8 mouse cellular contexts compared by ENCODE assay signal in the genomic region with DNA sequence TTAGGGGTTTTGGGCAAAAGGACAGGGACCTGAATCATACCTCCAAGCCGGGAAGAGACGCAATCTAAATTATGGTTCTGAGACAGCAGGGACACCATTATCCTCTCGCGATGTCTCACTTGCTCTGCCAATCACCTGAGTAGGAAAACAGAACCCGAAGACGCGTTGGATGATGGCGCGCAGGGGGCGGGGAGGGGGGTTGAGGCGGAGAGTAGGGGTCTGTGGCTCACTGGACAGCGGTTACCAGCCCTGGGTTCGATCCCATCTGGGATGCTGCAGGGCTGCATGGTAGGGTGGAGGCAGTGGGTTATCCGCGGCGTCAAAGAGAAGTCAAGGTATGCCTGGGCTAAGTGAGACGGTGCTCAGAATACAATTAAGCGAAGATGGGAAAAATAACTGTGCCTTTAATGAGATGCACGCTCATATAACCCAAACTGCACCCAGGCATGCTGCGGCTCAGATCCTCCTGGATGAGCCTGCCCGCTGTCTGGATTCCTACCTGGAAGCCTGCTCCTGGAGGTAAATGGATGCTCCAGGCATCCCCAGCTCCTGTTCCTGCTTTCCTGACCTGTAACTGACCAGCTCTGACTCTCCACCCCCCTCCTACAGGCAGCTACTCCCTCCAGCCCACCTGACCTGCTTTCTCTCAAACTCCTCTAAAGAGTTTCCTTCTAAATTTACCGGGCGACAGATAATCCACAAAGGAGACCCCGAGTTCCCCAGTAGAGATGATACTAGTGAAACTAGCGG. TPM values are rescaled to one million over a fixed set of nuclear protein-coding genes. Genes with fewer than 3 reads are reported as not detected.
A peak's percentile ranks its signal among the peaks of the same experiment; 100 is the strongest.
DNase-seq lines count a peak whose midpoint lies in the region; ATAC-seq and TF ChIP-seq lines count a peak whose summit lies in the region.
"Had no signal": no experiment of that assay in that cellular context is flagged by ENCODE, and none has a peak within 500 bp of the region (broad histone marks: within the 10 kb centered on the region; RNA-seq: fewer than 3 reads in every experiment).

No protein-coding gene starts in this region.

- H3K4me2 ChIP-seq in lung, postnatal 0 days (replicated peaks; ENCODE audit: low read depth, low read length), result peak overlapping the region; percentile 49
- peak overlapping the region; percentile 55 for H3K4me2 ChIP-seq in heart, embryonic 16.5 days (ENCODE audit: low read depth, low read length)

- WGBS in lung, postnatal 0 days, result 26% methylated on average over 25 of the region's 25 CpGs
- 19% methylated on average over 25 of the region's 25 CpGs for WGBS in heart, embryonic 16.5 days
- 42% methylated on average over 25 of the region's 25 CpGs for WGBS in macrophage (ENCODE audit: missing documents)

- DNase-seq in lung, postnatal 0 days (ENCODE audit: low spot score), result no peak
- no peak for DNase-seq in lung, postnatal 4 days
- DNase-seq in adrenal gland, postnatal 10 days, result no peak
- DNase-seq in urinary bladder, adult 2 months (ENCODE audit: low spot score), result no peak

- no peaks in the 10 kb centered on the region for H3K36me3 ChIP-seq in lung, postnatal 0 days (ENCODE audit: insufficient read depth, low read length)
- H3K36me3 ChIP-seq in heart, embryonic 16.5 days (ENCODE audit: control insufficient read depth, insufficient read depth), result no peaks in the 10 kb centered on the region
- no peaks in the 10 kb centered on the region for H3K36me3 ChIP-seq in macrophage (ENCODE audit: inconsistent target)

- H3K27ac ChIP-seq in lung, postnatal 0 days (ENCODE audit: low read length), result peak overlapping the region; percentile 44; the same call in 1 of the 2 replicates
- H3K27ac ChIP-seq in heart, embryonic 16.5 days (ENCODE audit: low read length), result peak overlapping the region; percentile 73
- H3K27ac ChIP-seq in macrophage, result peak overlapping the region; percentile 94

- TF ChIP-seq CTCF in lung, postnatal 0 days (IDR thresholded peaks at IDR 0.05), result no peak

- no peak for TF ChIP-seq EP300 in lung, postnatal 0 days (IDR thresholded peaks at IDR 0.05)

- H3K4me1 ChIP-seq in lung, postnatal 0 days (ENCODE audit: insufficient read depth, low read depth, low read length), result no peaks in the 10 kb centered on the region
- H3K4me1 ChIP-seq in heart, embryonic 16.5 days (ENCODE audit: control insufficient read depth, insufficient read depth, low read length), result peaks cover 8% of the 10 kb centered on the region

- H3K9ac ChIP-seq in lung, postnatal 0 days (replicated peaks; ENCODE audit: low read depth), result 0 out of 2 replicates have a peak overlapping the region, but pooled peaks have one; percentile 17
- peak overlapping the region; percentile 37 for H3K9ac ChIP-seq in heart, embryonic 16.5 days (ENCODE audit: low read length)

- H3K27me3 ChIP-seq in lung, postnatal 0 days (replicated peaks; ENCODE audit: insufficient read depth, low read length), result no peaks in the 10 kb centered on the region
- peaks cover 5% of the 10 kb centered on the region for H3K27me3 ChIP-seq in heart, embryonic 16.5 days (ENCODE audit: control insufficient read depth, insufficient read depth, low read length)

- H3K79me2 ChIP-seq in macrophage (ENCODE audit: inconsistent target), result no peaks in the 10 kb centered on the region

- ATAC-seq in lung, postnatal 0 days, result no peak
- no peak for ATAC-seq in heart, embryonic 16.5 days (replicated peaks; ENCODE audit: extremely low read depth, insufficient read depth, low FRiP score)
- no peak for ATAC-seq in megakaryocyte, adult 5-6 weeks (ENCODE audit: poor library complexity, severe bottlenecking)

- no peaks in the 10 kb centered on the region for H3K9me3 ChIP-seq in lung, postnatal 0 days (ENCODE audit: low read length)
- H3K9me3 ChIP-seq in heart, embryonic 16.5 days (replicated peaks; ENCODE audit: control insufficient read depth, low read length), result peaks cover 4% of the 10 kb centered on the region; the same call in 1 of the 2 replicates

- no peak overlapping the region; the same call in 1 of the 2 replicates for H3K4me3 ChIP-seq in lung, postnatal 0 days (ENCODE audit: low read depth, low read length)
- H3K4me3 ChIP-seq in heart, embryonic 16.5 days (ENCODE audit: low read length), result peak overlapping the region; percentile 15; the same call in 1 of the 2 replicates
- no peak overlapping the region for H3K4me3 ChIP-seq in macrophage (ENCODE audit: inconsistent target)

RNA-seq across cellular contexts. Expression of a gene that starts 0.8 kb away (rescaled TPM):
- not detected in 2 replicates for polyA plus RNA-seq in lung, postnatal 0 days (2015; fragmentation: Nextera tagmentation; extraction: Ambion mirVana)
- not detected in 2 replicates for polyA plus RNA-seq in heart, embryonic 16.5 days (2015; fragmentation: Nextera tagmentation; extraction: Ambion mirVana)
- not detected for total RNA-seq in macrophage (2018; cell fraction: chromatin; rRNA removed)
- not detected for total RNA-seq in macrophage (2018; cell fraction: cytosol; rRNA removed)
- not detected for total RNA-seq in macrophage (2018; cell fraction: nucleus; rRNA removed)
- not detected in 3 replicates for polyA plus RNA-seq in macrophage (2018)
- total RNA-seq in adrenal gland, postnatal 10 days (2021), result not detected
- not detected in 2 replicates for total RNA-seq in megakaryocyte, adult 5-6 weeks (2015)
- not detected in 2 replicates for total RNA-seq in megakaryocyte, adult 5-6 weeks (2017)
- 0.06 TPM in 1 of 2 replicates, not detected in the other for polyA plus RNA-seq in urinary bladder, adult 2 months (2012; rRNA removed)
- polyA plus RNA-seq: gonadal fat pad, adult 2 months had no signal

RNA-seq across cellular contexts. Expression of a gene that starts 4.8 kb away (rescaled TPM):
- 6.3 and 6.9 TPM in 2 replicates for polyA plus RNA-seq in lung, postnatal 0 days (2015; fragmentation: Nextera tagmentation; extraction: Ambion mirVana)
- 14.9 and 16.4 TPM in 2 replicates for polyA plus RNA-seq in heart, embryonic 16.5 days (2015; fragmentation: Nextera tagmentation; extraction: Ambion mirVana)
- 1 to 10 TPM in 19 of 26 experiments, under 1 TPM in 7; 0.38 to 7.0 (median 3.3) TPM for total RNA-seq in macrophage (2018; cell fraction: chromatin; rRNA removed)
- 10 to 100 TPM in 1 of 26 experiments, 1 to 10 TPM in 25; 3.1 to 10.3 (median 6.4) TPM for total RNA-seq in macrophage (2018; cell fraction: cytosol; rRNA removed)
- total RNA-seq in macrophage (2018; cell fraction: nucleus; rRNA removed), result 10 to 100 TPM in 3 of 26 experiments, 1 to 10 TPM in 23; 1.8 to 13.2 (median 5.4) TPM
- polyA plus RNA-seq in macrophage (2018), result 4.3 to 6.7 TPM (median 4.4 TPM) in 3 replicates
- 10 to 100 TPM; 23.0 to 23.1 TPM for total RNA-seq in adrenal gland, postnatal 10 days (2021)
- 0.11 and 0.30 TPM in 2 replicates for total RNA-seq in megakaryocyte, adult 5-6 weeks (2015)
- total RNA-seq in megakaryocyte, adult 5-6 weeks (2017), result 0.29 and 0.45 TPM in 2 replicates
- polyA plus RNA-seq in urinary bladder, adult 2 months (2012; rRNA removed), result 18.1 and 24.9 TPM in 2 replicates

Comparison
In these comparisons a context has a peak if more than half of its experiments do, and no peak if none do; other contexts are left out.
1. H3K27ac ChIP-seq: peak in every context shown above with its lines; median percentile 94 in macrophage; 73 in heart, embryonic 16.5 days; 44 in lung, postnatal 0 days.